Mouse (Mus musculus): ENCODE measurements around the gene Cabp4. TPM values are rescaled to one million over a fixed set of nuclear protein-coding genes. Genes with fewer than 3 reads are reported as not detected.

The Cabp4 gene
- polyA plus RNA-seq, 1 experiment from 2014 or later: not detected

GRCm38 (mm10) chr19:4159049-4159448, 15.2 kb upstream of the Cabp4 start:
- Histone ChIP-seq H3K27me3 (ENCODE audit: control insufficient read depth, insufficient read depth, low read length) (no peaks in the 10 kb centered on the region), H3K9ac (replicated peaks; ENCODE audit: low read depth, low read length) (no peak overlapping the region), H3K27ac (ENCODE audit: low read length) (no peak overlapping the region), H3K9me3 (ENCODE audit: control insufficient read depth, low read depth, low read length) (no peaks in the 10 kb centered on the region), H3K4me2 (replicated peaks; ENCODE audit: low read depth, low read length) (no peak overlapping the region), H3K4me3 (ENCODE audit: low read depth, low read length) (no peak overlapping the region), H3K36me3 (ENCODE audit: control insufficient read depth, insufficient read depth, low read length) (peaks cover 29% of the 10 kb centered on the region), H3K4me1 (ENCODE audit: control insufficient read depth, insufficient read depth, low read length) (peaks cover 14% of the 10 kb centered on the region)
- no peak for ATAC-seq (ENCODE audit: insufficient number of reproducible peaks, insufficient read depth, low FRiP score, low read depth)
- 94% methylated on average over 8 of the region's 8 CpGs for WGBS

DNA sequence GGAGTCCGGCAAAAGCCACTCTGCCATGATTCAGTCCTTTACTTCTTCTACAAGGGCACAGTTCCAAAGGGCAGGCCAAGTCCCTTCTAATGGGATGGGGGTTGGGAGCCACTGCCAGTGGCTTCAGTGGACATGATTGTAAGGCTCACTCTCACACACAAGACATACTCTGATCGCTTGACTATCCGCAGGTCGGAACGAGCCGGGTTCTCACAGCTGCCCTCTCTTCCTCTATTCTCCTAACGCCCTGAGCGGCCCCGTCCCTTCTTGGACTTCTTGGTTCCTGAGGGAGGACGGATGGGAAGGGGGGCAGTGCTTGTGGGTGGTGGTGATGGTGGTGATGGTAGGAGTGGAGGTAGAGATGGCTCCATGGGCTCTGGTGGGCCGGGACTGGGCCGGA, 12.9 kb upstream of the Cabp4 start:
- Histone ChIP-seq H3K27ac (ENCODE audit: low read length) (no peak overlapping the region), H3K4me1 (ENCODE audit: control insufficient read depth, insufficient read depth, low read length) (no peaks in the 10 kb centered on the region), H3K9ac (replicated peaks; ENCODE audit: low read depth, low read length) (no peak overlapping the region)

DNA sequence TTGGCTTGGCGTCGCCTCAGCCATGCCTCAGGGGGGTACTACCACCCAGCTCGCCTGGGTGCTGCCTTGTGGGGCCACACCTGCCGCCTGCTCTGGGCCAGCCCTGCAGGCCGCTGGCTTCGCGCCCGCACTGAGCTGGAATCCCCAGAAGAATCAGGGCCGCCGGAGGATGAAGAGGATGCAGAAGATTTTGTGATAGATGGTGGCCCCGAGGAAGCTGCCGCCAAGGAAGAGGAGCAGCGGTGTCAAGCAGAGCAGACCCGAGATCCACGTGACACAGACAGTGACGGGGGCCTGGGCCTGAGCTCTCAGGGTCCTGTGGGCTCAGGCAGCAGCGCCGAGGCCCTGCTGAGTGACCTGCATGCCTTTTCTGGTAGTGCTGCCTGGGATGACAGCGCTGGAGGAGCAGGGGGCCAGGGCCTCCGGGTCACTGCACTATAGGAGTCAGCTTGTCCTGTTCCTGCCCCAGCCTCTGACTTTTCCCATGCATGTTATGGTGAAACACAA, 12.3 kb upstream of the Cabp4 start:
- Histone ChIP-seq H3K27me3 (ENCODE audit: control insufficient read depth, insufficient read depth, low read length) (no peaks in the 10 kb centered on the region), H3K4me2 (replicated peaks; ENCODE audit: low read depth, low read length) (no peak overlapping the region), H3K4me1 (ENCODE audit: control insufficient read depth, insufficient read depth, low read length) (no peaks in the 10 kb centered on the region), H3K27ac (ENCODE audit: low read length) (no peak overlapping the region), H3K9me3 (ENCODE audit: control insufficient read depth, low read depth, low read length) (no peaks in the 10 kb centered on the region), H3K9ac (replicated peaks; ENCODE audit: low read depth, low read length) (no peak overlapping the region), H3K36me3 (ENCODE audit: control insufficient read depth, insufficient read depth, low read length) (peaks cover 38% of the 10 kb centered on the region), H3K4me3 (ENCODE audit: low read depth, low read length) (no peak overlapping the region)
- no peak for ATAC-seq (ENCODE audit: insufficient number of reproducible peaks, insufficient read depth, low FRiP score, low read depth)
- WGBS: 80% methylated on average over 20 of the region's 20 CpGs

More for the DNA sequence above, 12.9 kb upstream of the Cabp4 start:
- H3K4me3 ChIP-seq (ENCODE audit: low read depth, low read length): no peak overlapping the region
- no peaks in the 10 kb centered on the region for H3K27me3 ChIP-seq (ENCODE audit: control insufficient read depth, insufficient read depth, low read length)
- WGBS: 88% methylated on average over 12 of the region's 12 CpGs
- H3K9me3 ChIP-seq (ENCODE audit: control insufficient read depth, low read depth, low read length): no peaks in the 10 kb centered on the region
- H3K36me3 ChIP-seq (ENCODE audit: control insufficient read depth, insufficient read depth, low read length): peaks cover 41% of the 10 kb centered on the region
- H3K4me2 ChIP-seq (replicated peaks; ENCODE audit: low read depth, low read length): no peak overlapping the region
- ATAC-seq (ENCODE audit: insufficient number of reproducible peaks, insufficient read depth, low FRiP score, low read depth): no peak

GRCm38 (mm10) chr19:4155223-4156072, 11.6 kb upstream of the Cabp4 start:
- no peak overlapping the region for H3K27ac ChIP-seq (ENCODE audit: low read length)
- ATAC-seq (ENCODE audit: insufficient number of reproducible peaks, insufficient read depth, low FRiP score, low read depth): no peak
- H3K4me1 ChIP-seq (ENCODE audit: control insufficient read depth, insufficient read depth, low read length): no peaks in the 10 kb centered on the region
- no peaks in the 10 kb centered on the region for H3K27me3 ChIP-seq (ENCODE audit: control insufficient read depth, insufficient read depth, low read length)
- WGBS: 86% methylated on average over 6 of the region's 6 CpGs
- H3K9me3 ChIP-seq (ENCODE audit: control insufficient read depth, low read depth, low read length): no peaks in the 10 kb centered on the region
- no peak overlapping the region for H3K4me2 ChIP-seq (replicated peaks; ENCODE audit: low read depth, low read length)
- no peak overlapping the region for H3K4me3 ChIP-seq (ENCODE audit: low read depth, low read length)
- H3K9ac ChIP-seq (replicated peaks; ENCODE audit: low read depth, low read length): no peak overlapping the region
- peaks cover 41% of the 10 kb centered on the region for H3K36me3 ChIP-seq (ENCODE audit: control insufficient read depth, insufficient read depth, low read length)

GRCm38 (mm10) chr19:4154437-4155222, 10.8 kb upstream of the Cabp4 start:
- 77% methylated on average over 13 of the region's 13 CpGs for WGBS
- peaks cover 49% of the 10 kb centered on the region for H3K36me3 ChIP-seq (ENCODE audit: control insufficient read depth, insufficient read depth, low read length)
- H3K9ac ChIP-seq (replicated peaks; ENCODE audit: low read depth, low read length): no peak overlapping the region
- H3K4me2 ChIP-seq (replicated peaks; ENCODE audit: low read depth, low read length): no peak overlapping the region
- no peak overlapping the region for H3K4me3 ChIP-seq (ENCODE audit: low read depth, low read length)
- no peaks in the 10 kb centered on the region for H3K9me3 ChIP-seq (ENCODE audit: control insufficient read depth, low read depth, low read length)
- no peak overlapping the region for H3K27ac ChIP-seq (ENCODE audit: low read length)
- no peaks in the 10 kb centered on the region for H3K27me3 ChIP-seq (ENCODE audit: control insufficient read depth, insufficient read depth, low read length)
- peaks cover 6% of the 10 kb centered on the region; the same call in 1 of the 2 replicates for H3K4me1 ChIP-seq (ENCODE audit: control insufficient read depth, insufficient read depth, low read length)
- ATAC-seq (ENCODE audit: insufficient number of reproducible peaks, insufficient read depth, low FRiP score, low read depth): no peak

DNA sequence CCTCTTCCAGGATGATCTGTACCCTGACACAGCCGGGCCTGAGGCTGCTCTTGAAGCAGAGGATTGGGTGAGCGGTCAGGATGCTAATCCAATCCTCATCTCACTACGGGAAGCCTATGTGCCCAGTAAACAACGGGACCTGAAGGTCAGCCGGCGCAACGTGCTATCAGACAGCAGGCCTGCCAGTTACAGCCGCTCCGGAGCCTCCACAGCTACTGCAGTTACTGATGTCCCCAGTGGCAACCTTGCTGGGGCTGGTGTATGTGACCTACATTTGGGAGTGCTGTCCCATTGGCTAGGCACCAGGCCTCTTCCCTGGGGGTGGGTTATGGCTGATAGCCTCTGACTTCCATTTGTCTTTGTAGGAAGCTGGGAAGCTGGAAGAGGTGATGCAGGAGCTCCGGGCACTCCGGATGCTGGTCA, 9.4 kb upstream of the Cabp4 start, which contains the start of gene Ptprcap:
TSS of gene Ptprcap (plus strand) at position 373 of the 423 bp plus-strand sequence.
- Histone ChIP-seq H3K9me3 (ENCODE audit: control insufficient read depth, low read depth, low read length) (no peaks in the 10 kb centered on the region), H3K4me2 (replicated peaks; ENCODE audit: low read depth, low read length) (no peak within 1 kb of the TSS), H3K4me3 (ENCODE audit: low read depth, low read length) (no peak within 1 kb of the TSS), H3K36me3 (ENCODE audit: control insufficient read depth, insufficient read depth, low read length) (peaks cover 41% of the 10 kb centered on the region), H3K27ac (ENCODE audit: low read length) (no peak within 1 kb of the TSS), H3K27me3 (ENCODE audit: control insufficient read depth, insufficient read depth, low read length) (no peaks in the 10 kb centered on the region), H3K4me1 (ENCODE audit: control insufficient read depth, insufficient read depth, low read length) (peaks cover 14% of the 10 kb centered on the region), H3K9ac (replicated peaks; ENCODE audit: low read depth, low read length) (no peak within 1 kb of the TSS)
- WGBS: 57% methylated on average over 11 of the region's 11 CpGs
- no peak for ATAC-seq (ENCODE audit: insufficient number of reproducible peaks, insufficient read depth, low FRiP score, low read depth)

GRCm38 (mm10) chr19:4152445-4153231, 8.8 kb upstream of the Cabp4 start:
- WGBS: 79% methylated on average over 8 of the region's 8 CpGs
- peaks cover 36% of the 10 kb centered on the region for H3K36me3 ChIP-seq (ENCODE audit: control insufficient read depth, insufficient read depth, low read length)
- no peak overlapping the region for H3K4me2 ChIP-seq (replicated peaks; ENCODE audit: low read depth, low read length)
- H3K4me1 ChIP-seq (ENCODE audit: control insufficient read depth, insufficient read depth, low read length): peaks cover 19% of the 10 kb centered on the region
- ATAC-seq (ENCODE audit: insufficient number of reproducible peaks, insufficient read depth, low FRiP score, low read depth): no peak
- no peak overlapping the region for H3K9ac ChIP-seq (replicated peaks; ENCODE audit: low read depth, low read length)
- no peak overlapping the region for H3K4me3 ChIP-seq (ENCODE audit: low read depth, low read length)
- H3K27me3 ChIP-seq (ENCODE audit: control insufficient read depth, insufficient read depth, low read length): no peaks in the 10 kb centered on the region
- no peaks in the 10 kb centered on the region for H3K9me3 ChIP-seq (ENCODE audit: control insufficient read depth, low read depth, low read length)
- H3K27ac ChIP-seq (ENCODE audit: low read length): no peak overlapping the region

DNA sequence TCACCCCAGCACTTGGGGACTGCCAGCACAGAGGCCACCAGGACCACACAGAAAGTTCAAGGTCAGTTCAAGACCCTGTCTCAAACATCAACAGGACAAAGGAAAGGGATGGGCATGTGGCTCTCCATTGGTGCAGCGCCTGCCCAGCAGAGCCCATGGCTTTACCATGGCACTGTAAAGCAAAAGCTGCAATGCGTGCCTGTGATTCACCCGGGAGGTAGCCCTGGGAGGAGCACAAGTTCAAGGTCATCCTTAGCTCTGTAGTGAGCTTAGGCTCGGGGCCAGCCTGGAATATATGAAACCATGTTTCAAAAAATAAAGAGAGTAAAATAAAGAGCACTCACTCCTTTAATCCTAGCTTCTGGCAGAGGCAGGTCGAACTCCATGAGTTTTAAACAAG, 8.1 kb upstream of the Cabp4 start:
- no peaks in the 10 kb centered on the region for H3K27me3 ChIP-seq (ENCODE audit: control insufficient read depth, insufficient read depth, low read length)
- H3K4me3 ChIP-seq (ENCODE audit: low read depth, low read length): no peak overlapping the region
- no peak overlapping the region for H3K4me2 ChIP-seq (replicated peaks; ENCODE audit: low read depth, low read length)
- peaks cover 20% of the 10 kb centered on the region for H3K4me1 ChIP-seq (ENCODE audit: control insufficient read depth, insufficient read depth, low read length)
- no peak for ATAC-seq (ENCODE audit: insufficient number of reproducible peaks, insufficient read depth, low FRiP score, low read depth)
- H3K36me3 ChIP-seq (ENCODE audit: control insufficient read depth, insufficient read depth, low read length): peaks cover 30% of the 10 kb centered on the region
- no peak overlapping the region for H3K27ac ChIP-seq (ENCODE audit: low read length)
- H3K9me3 ChIP-seq (ENCODE audit: control insufficient read depth, low read depth, low read length): no peaks in the 10 kb centered on the region
- WGBS: 83% methylated on average over 5 of the region's 5 CpGs
- no peak overlapping the region for H3K9ac ChIP-seq (replicated peaks; ENCODE audit: low read depth, low read length)
